ENCODE assay signal across 11 mouse cellular contexts in genomic region chrX:12072721-12073120, GRCm38 (mm10).
DNase-seq lines count a peak whose midpoint lies in the region; ATAC-seq lines count a peak whose summit lies in the region.
"Had no signal": no experiment of that assay in that cellular context is flagged by ENCODE, and none has a peak within 500 bp of the region (broad histone marks: within the 10 kb centered on the region; RNA-seq: fewer than 3 reads in every experiment).

No protein-coding gene starts in this region.

- H3K4me3 ChIP-seq in kidney, embryonic 14.5 days (ENCODE audit: low read length) = no peak overlapping the region
- H3K4me3 ChIP-seq: lung, embryonic 15.5 days had no signal

- H3K4me1 ChIP-seq in kidney, embryonic 14.5 days (ENCODE audit: control insufficient read depth, insufficient read depth, low read length) = peaks cover 46% of the 10 kb centered on the region

- H3K4me2 ChIP-seq in kidney, embryonic 14.5 days (replicated peaks; ENCODE audit: low read depth, low read length) = no peak overlapping the region
- H3K4me2 ChIP-seq: lung, embryonic 15.5 days had no signal

- DNase-seq in adrenal gland, adult (ENCODE audit: inconsistent age in 2 of 2, low spot score in 1 of 2) = peak; percentile 46 to 48
- DNase-seq in adrenal gland, adult 8-10 months = no peak
- DNase-seq in kidney, adult 18-20 months = peak; percentile 38
- DNase-seq in testis, postnatal 10 days (ENCODE audit: low spot score) = peak; percentile 62
- DNase-seq in testis, postnatal 14 days (ENCODE audit: low spot score) = no peak
- DNase-seq in spleen, adult 18-20 months = no peak
- DNase-seq in cerebellum, adult 18-20 months = no peak
- DNase-seq: cerebellum, adult 9-11 months; thymus, adult 2 months had no signal

- peaks cover 19% of the 10 kb centered on the region; the same call in 1 of the 2 replicates for H3K27me3 ChIP-seq in kidney, embryonic 14.5 days (ENCODE audit: control insufficient read depth, insufficient read depth, low read length)

- no peaks in the 10 kb centered on the region for H3K36me3 ChIP-seq in kidney, embryonic 14.5 days (ENCODE audit: control insufficient read depth, insufficient read depth, low read length)
- H3K36me3 ChIP-seq: lung, embryonic 15.5 days had no signal

- ATAC-seq in kidney, embryonic 14.5 days (ENCODE audit: low FRiP score, low TSS enrichment) = no peak

- H3K9me3 ChIP-seq in kidney, embryonic 14.5 days (ENCODE audit: control insufficient read depth, low read length) = no peaks in the 10 kb centered on the region
- H3K9me3 ChIP-seq: lung, embryonic 15.5 days had no signal

- WGBS in kidney, embryonic 14.5 days = 19% methylated on average over 6 of the region's 6 CpGs

- H3K27ac ChIP-seq in kidney, embryonic 14.5 days (ENCODE audit: low read depth, low read length) = no peak overlapping the region
- H3K27ac ChIP-seq: lung, embryonic 15.5 days had no signal

- no peak overlapping the region for H3K9ac ChIP-seq in kidney, embryonic 14.5 days (ENCODE audit: low read depth, low read length)
- H3K9ac ChIP-seq: lung, embryonic 15.5 days had no signal

Comparison
In these comparisons a context has a peak if more than half of its experiments do, and no peak if none do; other contexts are left out.
1. DNase-seq: peak in adrenal gland, adult (2 of 2), kidney, adult 18-20 months (single experiment) and testis, postnatal 10 days (single experiment); none in adrenal gland, adult 8-10 months (single experiment), testis, postnatal 14 days (single experiment), spleen, adult 18-20 months (0 of 2) and cerebellum, adult 18-20 months (0 of 2).